Mouse (Mus musculus) thymus, adult 2 months (tissue): ENCODE measurements around the gene Acp2. TPM values are rescaled to one million over a fixed set of nuclear protein-coding genes. Genes with fewer than 3 reads are reported as not detected.

Source experiments
- DNase-seq: peaks from one replicate; pipeline ENCODE4 v3.0.0; 2021
- H3K27ac ChIP-seq: fragments of 200-500 bp; 2 replicates; pipeline ENCODE4 v1.5.1; 2012; ENCODE audit warnings: low read length, control low read depth; ENCODE audit not compliant: control insufficient read depth, insufficient read depth
- H3K27me3 ChIP-seq: fragments of 200-500 bp; 2 replicates; pipeline ENCODE4 v1.6.1; 2012; ENCODE audit warnings: mild to moderate bottlenecking, low read length, moderate library complexity, mixed read lengths; ENCODE audit not compliant: control insufficient read depth, insufficient read depth
- H3K36me3 ChIP-seq: fragments of 200-500 bp; 2 replicates; pipeline ENCODE4 v1.6.1; 2012; ENCODE audit warnings: mild to moderate bottlenecking, low read length, moderate library complexity; ENCODE audit not compliant: control insufficient read depth, insufficient read depth
- H3K4me1 ChIP-seq: fragments of 200-500 bp; replicated peaks from 2 replicates; pipeline ENCODE4 v1.6.1; 2012; ENCODE audit warnings: low read length; ENCODE audit not compliant: control insufficient read depth, insufficient read depth
- H3K4me3 ChIP-seq: fragments of 200-500 bp; 2 replicates; pipeline ENCODE4 v1.5.1; 2012; ENCODE audit warnings: mild to moderate bottlenecking, low read length, control low read depth, moderate library complexity; ENCODE audit not compliant: control insufficient read depth, insufficient read depth
- CTCF ChIP-seq: fragments of 200-500 bp; IDR thresholded peaks from 2 replicates; pipeline ENCODE4 v1.5.1; 2012; ENCODE audit warnings: mild to moderate bottlenecking, control low read depth, low read length, moderate library complexity, borderline replicate concordance; ENCODE audit not compliant: control insufficient read depth, poor library complexity, insufficient read depth; ENCODE audit errors: extremely low read depth
- POLR2A ChIP-seq: fragments of 200-500 bp; IDR thresholded peaks from 2 replicates; pipeline ENCODE4 v1.6.1; 2012; ENCODE audit warnings: mild to moderate bottlenecking, low read length, control low read depth, moderate library complexity; ENCODE audit not compliant: control insufficient read depth, poor library complexity, insufficient read depth; ENCODE audit errors: extremely low read depth
- WGBS: fragments of 180-500 bp; shearing (Covaris S2); methylation state at CpG from one replicate; pipeline ENCODE4 v1.1.7; 2018; 5-methylcytosine and 5-hydroxymethylcytosine counted together
- polyA plus RNA-seq: library from polyadenylated mRNA; depleted of rRNA; stranded (reverse); fragments of >200 nt; gene quantifications from 2 replicates; pipeline ENCODE4 v1.2.3, GENCODE M21; 2012; rRNA removed

Acp2 gene
- polyA plus RNA-seq, 1 experiment: 31.1 TPM

DNA sequence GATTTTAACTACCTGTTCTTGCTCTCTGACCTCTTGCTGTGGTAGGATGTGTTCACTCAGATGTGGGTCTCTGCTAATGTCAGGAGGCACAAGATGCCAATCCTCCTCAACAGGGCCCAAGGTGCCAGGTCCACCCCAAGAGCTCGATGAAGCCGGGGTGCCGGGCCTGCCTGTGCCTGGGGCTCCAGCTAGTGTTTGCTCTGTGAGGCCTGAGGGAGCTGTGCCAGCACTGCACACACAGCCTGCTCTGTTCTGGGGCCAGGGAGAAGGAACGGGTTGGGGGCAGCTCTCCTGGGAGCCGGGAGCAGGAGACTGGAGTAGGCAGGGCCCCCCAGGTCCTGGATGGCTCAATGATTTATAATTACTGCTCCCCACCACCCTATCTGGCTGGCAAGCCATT is 55.4 kb downstream of the Acp2 start:
- no peak for DNase-seq
- Histone ChIP-seq H3K4me3 (no peak overlapping the region), H3K27ac (no peak overlapping the region)

DNA sequence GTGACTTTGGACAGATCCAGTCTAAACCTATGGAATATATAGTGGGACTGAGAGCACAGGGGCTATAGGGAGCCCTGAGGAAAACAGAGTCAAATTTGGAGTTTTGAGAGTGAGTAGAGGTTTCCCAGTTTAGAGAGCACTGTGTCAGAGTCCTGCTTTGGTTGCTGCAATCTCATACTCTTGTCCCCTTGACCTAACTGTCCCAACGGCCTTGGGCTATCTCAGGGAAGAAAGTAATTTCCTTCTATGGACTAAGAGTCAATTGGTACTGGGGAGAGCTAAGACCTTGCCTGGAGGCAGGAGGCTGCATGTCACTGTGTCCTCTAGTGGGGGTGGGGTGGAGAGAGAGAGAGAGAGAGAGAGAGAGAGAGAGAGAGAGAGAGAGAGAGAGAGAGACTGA is 56.1 kb downstream of the Acp2 start:
- 92% methylated on average over 1 of the region's 1 CpGs for WGBS
- no peak for DNase-seq
- no peak for TF ChIP-seq CTCF
- TF ChIP-seq POLR2A: no peak
- Histone ChIP-seq H3K27ac (no peak overlapping the region), H3K27me3 (peaks cover 28% of the 10 kb centered on the region), H3K4me1 (peaks cover 19% of the 10 kb centered on the region), H3K4me3 (no peak overlapping the region), H3K36me3 (no peaks in the 10 kb centered on the region)

More for the DNA sequence above, 55.4 kb downstream of the Acp2 start:
- Histone ChIP-seq H3K4me1 (peaks cover 19% of the 10 kb centered on the region), H3K27me3 (peaks cover 30% of the 10 kb centered on the region), H3K36me3 (no peaks in the 10 kb centered on the region)
- TF ChIP-seq CTCF (no peak), POLR2A (no peak)
- 90% methylated on average over 5 of the region's 5 CpGs for WGBS

DNA sequence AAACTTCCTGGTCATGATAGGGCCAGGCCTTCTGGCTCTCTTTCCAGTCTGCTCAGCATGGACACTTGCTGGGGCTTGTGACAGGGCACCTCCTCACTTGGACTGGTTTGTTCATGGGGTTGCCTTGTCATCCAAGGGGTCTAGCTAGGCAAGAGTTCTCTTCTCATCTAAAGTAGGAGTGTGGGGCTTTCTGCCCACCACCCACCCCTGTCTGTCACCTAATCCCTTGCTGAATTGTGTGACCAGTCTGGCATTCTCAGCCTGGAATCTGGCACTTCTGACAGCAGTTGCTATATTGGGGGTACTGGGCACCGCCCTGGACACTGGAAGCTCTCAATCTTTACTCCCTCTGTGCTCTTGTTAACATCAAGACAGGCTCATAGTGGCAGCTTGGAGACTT is 56.8 kb downstream of the Acp2 start:
- peaks cover 23% of the 10 kb centered on the region for H3K4me1 ChIP-seq
- H3K27me3 ChIP-seq: peaks cover 24% of the 10 kb centered on the region
- H3K4me3 ChIP-seq: no peak overlapping the region
- H3K36me3 ChIP-seq: no peaks in the 10 kb centered on the region
- TF ChIP-seq CTCF: no peak
- no peak for TF ChIP-seq POLR2A
- no peak for DNase-seq
- 93% methylated on average over 1 of the region's 1 CpGs for WGBS
- no peak overlapping the region for H3K27ac ChIP-seq

Other genes with a start within 250 kb of the Acp2 start
- 9.0 and 10.1 TPM in 2 replicates for gene Rapsn, start 167.3 kb upstream of the Acp2 start, polyA plus RNA-seq
- 103 and 114 TPM in 2 replicates for gene Psmc3, start 148.9 kb upstream of the Acp2 start, polyA plus RNA-seq
- 45.8 and 59.0 TPM in 2 replicates for gene Slc39a13, start 132.5 kb upstream of the Acp2 start, polyA plus RNA-seq
- gene Spi1, start 120.5 kb upstream of the Acp2 start, polyA plus RNA-seq: 53.6 and 55.7 TPM in 2 replicates
- gene Mybpc3, start 84.7 kb upstream of the Acp2 start, polyA plus RNA-seq: 2.4 and 57.9 TPM in 2 replicates
- gene Madd, start 19.0 kb upstream of the Acp2 start, polyA plus RNA-seq: 63.9 and 69.3 TPM in 2 replicates
- 35.2 and 38.8 TPM in 2 replicates for gene Nr1h3, start 51 bp upstream of the Acp2 start, polyA plus RNA-seq
- 51.2 and 65.7 TPM in 2 replicates for gene Ddb2, start 34.1 kb downstream of the Acp2 start, polyA plus RNA-seq
- gene Pacsin3, start 53.1 kb downstream of the Acp2 start, polyA plus RNA-seq: 5.6 and 14.9 TPM in 2 replicates
- 77.6 and 93.9 TPM in 2 replicates for gene Arfgap2, start 62.1 kb downstream of the Acp2 start, polyA plus RNA-seq
- 10.3 and 11.9 TPM in 2 replicates for gene 1110051M20Rik, start 241.8 kb downstream of the Acp2 start, polyA plus RNA-seq